Mouse (Mus musculus) naive thymus-derived CD4-positive, alpha-beta T cell, adult 2 months (primary cell): ENCODE data around the gene Zfp791.
A peak's percentile ranks its signal among the peaks of the same experiment; 100 is the strongest.
"Not testable (repeated sequence)": the region's sequence is repeated elsewhere in the genome, so short reads cannot be mapped to it uniquely, and the experiment has no call there.

Experiments used
- DNase-seq: peaks from one replicate; pipeline ENCODE4 v3.0.0-alpha.2; 2011; ENCODE audit warnings: low read depth

Zfp791 gene

GRCm38 (mm10) chr8:85122995-85123394, at the start of gene Zfp791:
Gene Zfp791, minus strand, starts transcription at chr8:85123095.
- no peak for DNase-seq

- peak; percentile 9 for DNase-seq
Observed at GRCm38 (mm10) chr8:85171291-85171690, 48.4 kb upstream of the Zfp791 start.

- DNase-seq, result no peak
Observed at GRCm38 (mm10) chr8:85151624-85152023, 28.7 kb upstream of the Zfp791 start, which contains the start of gene Cks1brt. Gene Cks1brt, plus strand, starts transcription at chr8:85151924.

GRCm38 (mm10) chr8:85142516-85142915, 19.6 kb upstream of the Zfp791 start:
- no peak for DNase-seq

- DNase-seq, result not testable (repeated sequence)
Observed at GRCm38 (mm10) chr8:85135690-85136089, 12.8 kb upstream of the Zfp791 start.

GRCm38 (mm10) chr8:85132335-85132734, 9.4 kb upstream of the Zfp791 start:
- DNase-seq, result no peak

GRCm38 (mm10) chr8:85123691-85124090, 796 bp upstream of the Zfp791 start:
- no peak for DNase-seq

- DNase-seq, result not testable (repeated sequence)
Observed at GRCm38 (mm10) chr8:85120251-85120650, 2.6 kb downstream of the Zfp791 start.

- peak; percentile 46 for DNase-seq
Observed at GRCm38 (mm10) chr8:85119052-85119981, 3.6 kb downstream of the Zfp791 start.

- DNase-seq, result no peak
Observed at GRCm38 (mm10) chr8:85116984-85117383, 5.9 kb downstream of the Zfp791 start.

- no peak for DNase-seq
Observed at GRCm38 (mm10) chr8:85115501-85115900, 7.4 kb downstream of the Zfp791 start.

GRCm38 (mm10) chr8:85113241-85113640, 9.7 kb downstream of the Zfp791 start:
- no peak for DNase-seq

- DNase-seq, result no peak
Observed at GRCm38 (mm10) chr8:85100076-85100665, 22.7 kb downstream of the Zfp791 start.

- no peak for DNase-seq
Observed at GRCm38 (mm10) chr8:85096850-85097249, 26.0 kb downstream of the Zfp791 start.

GRCm38 (mm10) chr8:85096196-85096595, 26.7 kb downstream of the Zfp791 start:
- no peak for DNase-seq

- no peak for DNase-seq
Observed at GRCm38 (mm10) chr8:85095566-85095965, 27.3 kb downstream of the Zfp791 start.

- no peak for DNase-seq
Observed at GRCm38 (mm10) chr8:85095051-85095450, 27.8 kb downstream of the Zfp791 start.

- no peak for DNase-seq
Observed at GRCm38 (mm10) chr8:85091526-85092090, 31.3 kb downstream of the Zfp791 start.

GRCm38 (mm10) chr8:85090856-85091255, 32.0 kb downstream of the Zfp791 start:
- DNase-seq, result no peak

GRCm38 (mm10) chr8:85088771-85089170, 34.1 kb downstream of the Zfp791 start:
- no peak for DNase-seq

GRCm38 (mm10) chr8:85086238-85086637, 36.7 kb downstream of the Zfp791 start:
- peak; percentile 62 for DNase-seq

GRCm38 (mm10) chr8:85084633-85085032, 38.3 kb downstream of the Zfp791 start:
- no peak for DNase-seq
